Mouse (Mus musculus): ENCODE measurements at regions not wholly inside any gene's neighbourhood (a gene's known extent, or its start where the extent isn't known, plus 50 kb on each side); places are given as distances from the start of the nearest gene placed in this dataset.

- Histone ChIP-seq H3K9ac (replicated peaks) (no peak overlapping the region), H3K4me3 (replicated peaks) (no peak overlapping the region), H3K36me3 (no peaks in the 10 kb centered on the region), H3K9me3 (no peaks in the 10 kb centered on the region), H3K4me2 (no peak overlapping the region), H3K4me1 (replicated peaks) (0 out of 2 replicates have a peak, but pooled peaks cover 3% of the 10 kb centered on the region), H3K27ac (no peak overlapping the region), H3K27me3 (no peaks in the 10 kb centered on the region)
- ATAC-seq (ENCODE audit: insufficient number of reproducible peaks, insufficient read depth, low FRiP score, low TSS enrichment, low read depth): no peak
- 74% methylated on average over 3 of the region's 3 CpGs for WGBS
These were observed 91.5 kb upstream of the N6amt1 start for GRCm38 (mm10) chr16:87262497-87262896.

DNA sequence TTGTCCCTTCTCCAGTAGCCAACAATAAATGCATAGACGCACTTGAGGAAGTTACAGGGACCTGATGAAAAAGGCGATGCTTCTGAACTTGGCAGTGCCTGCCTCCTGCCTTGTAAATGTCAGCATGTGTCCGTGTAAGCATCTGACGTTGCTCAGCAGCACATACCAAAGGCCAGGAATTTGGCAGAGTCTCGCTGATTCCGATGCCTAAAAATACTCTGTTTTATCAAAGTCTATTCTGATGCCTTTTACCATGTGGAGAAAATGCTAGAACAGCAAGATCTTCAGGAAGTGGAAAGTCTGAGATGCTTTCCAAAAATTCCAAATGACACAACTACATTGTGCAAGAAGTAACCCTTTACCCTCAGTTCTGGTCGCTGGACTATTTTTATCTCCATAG lies 92.5 kb upstream of the N6amt1 start:
- no peak overlapping the region for H3K4me3 ChIP-seq (replicated peaks)
- no peak overlapping the region for H3K4me2 ChIP-seq
- no peaks in the 10 kb centered on the region for H3K9me3 ChIP-seq
- 0 out of 2 replicates have a peak, but pooled peaks cover 3% of the 10 kb centered on the region for H3K4me1 ChIP-seq (replicated peaks)
- no peak overlapping the region for H3K9ac ChIP-seq (replicated peaks)
- no peaks in the 10 kb centered on the region for H3K27me3 ChIP-seq
- no peaks in the 10 kb centered on the region for H3K36me3 ChIP-seq
- no peak for ATAC-seq (ENCODE audit: insufficient number of reproducible peaks, insufficient read depth, low FRiP score, low TSS enrichment, low read depth)
- no peak overlapping the region for H3K27ac ChIP-seq
- 58% methylated on average over 7 of the region's 7 CpGs for WGBS

DNA sequence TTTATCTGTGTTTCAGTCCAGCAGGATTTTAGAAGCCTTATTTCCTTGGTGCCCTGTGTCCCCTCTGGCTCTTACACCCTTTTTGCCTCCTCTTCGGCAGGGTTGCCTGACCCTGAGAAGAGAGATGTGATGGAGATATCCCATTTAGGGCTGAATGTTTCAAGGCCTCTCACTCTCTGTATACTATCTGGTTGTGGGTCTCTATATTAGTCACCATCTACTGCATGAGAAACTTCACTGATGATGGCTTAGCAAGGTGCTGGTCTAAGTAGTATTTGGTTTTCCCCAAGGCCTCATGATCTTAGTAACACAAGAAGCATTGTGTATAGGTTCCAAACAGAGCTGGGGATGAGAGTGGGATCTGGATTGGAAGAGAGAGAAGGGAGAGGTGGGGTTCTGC lies 99.2 kb upstream of the N6amt1 start:
- Histone ChIP-seq H3K27ac (no peak overlapping the region), H3K4me3 (replicated peaks) (no peak overlapping the region), H3K4me2 (no peak overlapping the region), H3K9ac (replicated peaks) (no peak overlapping the region), H3K27me3 (no peaks in the 10 kb centered on the region), H3K4me1 (replicated peaks) (peaks cover 4% of the 10 kb centered on the region; the same call in 1 of the 2 replicates), H3K9me3 (no peaks in the 10 kb centered on the region), H3K36me3 (no peaks in the 10 kb centered on the region)
- 96% methylated on average over 1 of the region's 1 CpGs for whole genome bisulfite sequencing
- no peak for ATAC-seq (ENCODE audit: insufficient number of reproducible peaks, insufficient read depth, low FRiP score, low TSS enrichment, low read depth)

DNA sequence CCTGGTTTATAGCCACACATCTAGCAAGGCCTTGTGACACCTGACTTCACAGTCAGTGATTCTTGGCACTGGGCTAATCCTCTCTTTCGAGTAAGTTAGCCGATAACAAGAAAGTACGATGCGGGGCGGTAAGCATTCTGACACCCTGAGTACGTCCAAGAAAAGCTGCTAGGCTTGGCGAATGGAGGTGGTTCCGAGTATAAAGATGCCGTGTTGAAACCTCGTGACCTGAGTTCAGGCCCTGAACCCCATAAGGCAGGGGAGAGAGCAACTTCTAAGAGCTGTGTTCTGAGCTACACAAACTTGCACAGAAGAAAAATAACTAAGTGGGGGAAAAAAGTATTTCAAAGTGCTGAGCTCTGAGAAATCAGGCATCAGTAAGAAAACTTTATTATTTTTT lies 103.5 kb upstream of the N6amt1 start:
- no peak overlapping the region for H3K4me3 ChIP-seq (replicated peaks)
- WGBS: 81% methylated on average over 10 of the region's 10 CpGs
- H3K9me3 ChIP-seq: no peaks in the 10 kb centered on the region
- H3K27me3 ChIP-seq: no peaks in the 10 kb centered on the region
- H3K4me2 ChIP-seq: no peak overlapping the region
- peaks cover 17% of the 10 kb centered on the region for H3K4me1 ChIP-seq (replicated peaks)
- H3K27ac ChIP-seq: no peak overlapping the region
- no peaks in the 10 kb centered on the region for H3K36me3 ChIP-seq
- no peak overlapping the region for H3K9ac ChIP-seq (replicated peaks)
- no peak for ATAC-seq (ENCODE audit: insufficient number of reproducible peaks, insufficient read depth, low FRiP score, low TSS enrichment, low read depth)

DNA sequence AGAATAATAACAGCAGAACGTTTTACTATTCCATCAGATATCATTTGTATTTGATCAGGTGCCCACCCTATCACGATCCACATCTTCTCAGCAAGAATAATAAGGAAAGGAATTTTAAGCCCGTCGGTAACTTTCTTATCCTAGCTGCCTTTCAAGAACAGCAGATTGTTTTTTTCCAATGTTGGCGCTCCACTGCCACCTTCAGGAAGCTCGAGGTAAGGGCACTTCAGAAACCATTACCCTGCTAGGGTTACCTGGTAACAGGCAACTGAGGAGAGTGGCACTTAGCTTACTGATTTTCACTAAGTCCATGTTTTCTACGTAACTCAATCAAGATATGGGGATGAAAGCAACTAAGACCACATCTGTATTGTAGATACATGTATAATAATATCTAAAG lies 104.1 kb upstream of the N6amt1 start:
- Histone ChIP-seq H3K36me3 (no peaks in the 10 kb centered on the region), H3K27me3 (no peaks in the 10 kb centered on the region), H3K4me2 (no peak overlapping the region), H3K4me3 (replicated peaks) (no peak overlapping the region), H3K9ac (replicated peaks) (no peak overlapping the region), H3K4me1 (replicated peaks) (peaks cover 17% of the 10 kb centered on the region), H3K27ac (no peak overlapping the region), H3K9me3 (no peaks in the 10 kb centered on the region)
- WGBS: 36% methylated on average over 7 of the region's 7 CpGs
- ATAC-seq (ENCODE audit: insufficient number of reproducible peaks, insufficient read depth, low FRiP score, low TSS enrichment, low read depth): no peak

DNA sequence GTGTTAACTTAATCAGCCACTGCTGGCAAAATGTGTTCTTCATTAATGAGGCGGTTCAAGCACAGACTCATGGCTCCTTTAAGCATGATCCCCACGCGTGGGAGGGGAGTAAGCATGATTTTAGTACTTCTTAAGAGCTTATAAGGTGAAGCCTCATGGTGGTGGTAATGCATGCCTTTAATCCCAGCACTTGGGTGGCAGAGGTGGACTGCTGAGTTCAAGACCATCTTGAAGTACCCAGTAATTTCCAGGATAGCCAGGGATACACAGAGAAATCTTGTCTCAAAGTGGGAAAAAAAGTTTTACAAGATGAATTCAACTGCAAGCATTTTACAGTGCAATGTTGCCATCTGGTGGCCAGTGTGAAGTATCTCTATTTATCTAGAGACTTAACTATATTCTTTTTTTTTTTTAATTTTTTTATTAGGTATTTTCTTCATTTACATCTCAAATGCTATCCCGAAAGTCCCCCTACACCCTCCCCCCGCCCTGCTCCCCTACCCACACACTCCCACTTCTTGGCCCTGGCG lies 105.4 kb upstream of the N6amt1 start:
- H3K27ac ChIP-seq: no peak overlapping the region
- WGBS: 17% methylated on average over 6 of the region's 6 CpGs

DNA sequence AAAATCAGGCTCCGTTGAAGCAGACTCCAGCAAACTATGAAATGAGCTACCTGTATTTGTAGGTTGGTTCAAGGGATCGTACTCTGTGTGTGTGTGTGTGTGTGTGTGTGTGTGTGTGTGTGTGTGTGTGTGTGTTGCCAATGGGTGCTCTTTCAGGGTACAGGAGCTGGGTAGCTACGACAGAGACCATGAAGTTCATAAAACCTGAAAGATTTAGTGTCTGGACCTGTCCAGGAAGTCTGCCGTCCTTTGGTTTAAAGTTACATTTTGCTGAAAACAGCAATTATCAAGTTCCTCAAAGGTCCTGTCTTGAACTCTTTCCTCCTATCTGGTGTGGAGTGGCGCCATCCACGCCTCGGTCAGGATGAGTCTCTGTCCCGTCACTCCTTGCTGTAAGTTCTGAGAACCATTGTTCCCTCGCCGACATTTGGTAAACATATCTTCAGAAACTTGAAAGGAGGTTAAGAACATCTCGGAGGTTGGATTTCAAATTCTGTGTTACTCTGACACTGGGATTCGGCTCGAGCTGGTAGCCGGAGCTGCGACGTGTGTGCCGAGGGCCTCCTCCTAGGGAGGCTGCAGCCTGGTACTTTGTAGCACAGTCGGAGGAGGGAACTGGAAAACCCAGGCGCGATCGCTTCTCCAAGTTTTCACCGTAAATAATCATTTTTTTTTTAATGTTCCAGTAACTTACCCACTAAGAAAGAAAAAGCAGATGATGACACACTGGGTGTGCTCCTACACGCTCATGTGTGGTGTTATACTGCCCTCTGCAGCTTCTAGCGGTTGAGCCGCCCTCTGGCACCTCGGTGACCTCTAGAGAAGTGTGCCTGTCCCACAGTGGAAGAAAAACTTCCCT lies 107.8 kb upstream of the N6amt1 start:
- Histone ChIP-seq H3K4me1 (replicated peaks) (peaks cover 20% of the 10 kb centered on the region), H3K27ac (peak overlapping the region; percentile 62), H3K4me2 (peak overlapping the region; percentile 39), H3K27me3 (no peaks in the 10 kb centered on the region), H3K9me3 (no peaks in the 10 kb centered on the region), H3K36me3 (no peaks in the 10 kb centered on the region), H3K9ac (replicated peaks) (no peak overlapping the region), H3K4me3 (replicated peaks) (0 out of 2 replicates have a peak overlapping the region, but pooled peaks have one; percentile 3)
- ATAC-seq (ENCODE audit: insufficient number of reproducible peaks, insufficient read depth, low FRiP score, low TSS enrichment, low read depth): peak; percentile 60; the same call in 1 of the 2 replicates
- 42% methylated on average over 26 of the region's 26 CpGs for WGBS

More for the DNA sequence above, 105.4 kb upstream of the N6amt1 start:
- no peak for ATAC-seq (ENCODE audit: insufficient number of reproducible peaks, insufficient read depth, low FRiP score, low TSS enrichment, low read depth)
- no peaks in the 10 kb centered on the region for H3K36me3 ChIP-seq
- H3K4me2 ChIP-seq: no peak overlapping the region
- peaks cover 17% of the 10 kb centered on the region for H3K4me1 ChIP-seq (replicated peaks)
- no peaks in the 10 kb centered on the region for H3K9me3 ChIP-seq
- H3K4me3 ChIP-seq (replicated peaks): no peak overlapping the region
- no peaks in the 10 kb centered on the region for H3K27me3 ChIP-seq
- H3K9ac ChIP-seq (replicated peaks): no peak overlapping the region

DNA sequence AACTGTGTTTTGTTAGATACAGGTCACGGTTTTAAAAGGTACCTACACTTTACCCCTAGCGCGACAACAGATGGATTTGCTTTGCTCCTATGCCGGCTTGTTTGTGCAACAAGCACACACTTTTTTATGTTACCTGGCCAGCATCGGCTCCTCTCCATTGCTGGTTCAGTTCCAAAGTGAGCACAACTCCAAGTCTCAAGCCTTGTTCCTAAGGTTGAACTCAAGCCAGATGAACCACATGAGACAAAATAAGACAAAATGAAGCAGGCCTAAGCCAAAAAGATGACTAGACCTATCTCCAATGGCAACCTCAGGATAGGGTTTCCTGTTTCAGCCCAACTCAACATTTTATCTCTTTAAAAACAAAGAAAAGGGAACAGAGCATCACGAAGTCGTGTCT lies 108.5 kb upstream of the N6amt1 start:
- no peaks in the 10 kb centered on the region for H3K36me3 ChIP-seq
- H3K4me3 ChIP-seq (replicated peaks): no peak overlapping the region
- 88% methylated on average over 7 of the region's 7 CpGs for WGBS
- H3K27ac ChIP-seq: no peak overlapping the region
- no peak overlapping the region for H3K4me2 ChIP-seq
- H3K27me3 ChIP-seq: no peaks in the 10 kb centered on the region
- ATAC-seq (ENCODE audit: insufficient number of reproducible peaks, insufficient read depth, low FRiP score, low TSS enrichment, low read depth): no peak
- H3K9ac ChIP-seq (replicated peaks): no peak overlapping the region
- H3K9me3 ChIP-seq: no peaks in the 10 kb centered on the region
- peaks cover 16% of the 10 kb centered on the region for H3K4me1 ChIP-seq (replicated peaks)

- ATAC-seq (ENCODE audit: insufficient number of reproducible peaks, insufficient read depth, low FRiP score, low TSS enrichment, low read depth): no peak
- Histone ChIP-seq H3K4me3 (replicated peaks) (no peak overlapping the region), H3K4me2 (no peak overlapping the region), H3K4me1 (replicated peaks) (peaks cover 10% of the 10 kb centered on the region), H3K27ac (no peak overlapping the region), H3K9me3 (no peaks in the 10 kb centered on the region), H3K27me3 (no peaks in the 10 kb centered on the region), H3K36me3 (no peaks in the 10 kb centered on the region), H3K9ac (replicated peaks) (no peak overlapping the region)
- WGBS: 60% methylated on average over 7 of the region's 7 CpGs
These were observed 112.0 kb upstream of the N6amt1 start for GRCm38 (mm10) chr16:87242027-87242426.

- ATAC-seq (ENCODE audit: insufficient number of reproducible peaks, insufficient read depth, low FRiP score, low TSS enrichment, low read depth): no peak
- H3K4me2 ChIP-seq: no peak overlapping the region
- no peaks in the 10 kb centered on the region for H3K36me3 ChIP-seq
- no peaks in the 10 kb centered on the region for H3K9me3 ChIP-seq
- H3K4me3 ChIP-seq (replicated peaks): no peak overlapping the region
- 0 out of 2 replicates have a peak, but pooled peaks cover 3% of the 10 kb centered on the region for H3K4me1 ChIP-seq (replicated peaks)
- no peak overlapping the region for H3K9ac ChIP-seq (replicated peaks)
- 80% methylated on average over 7 of the region's 7 CpGs for WGBS
- no peaks in the 10 kb centered on the region for H3K27me3 ChIP-seq
- H3K27ac ChIP-seq: no peak overlapping the region
These were observed 114.9 kb upstream of the N6amt1 start for GRCm38 (mm10) chr16:87239105-87239504.

DNA sequence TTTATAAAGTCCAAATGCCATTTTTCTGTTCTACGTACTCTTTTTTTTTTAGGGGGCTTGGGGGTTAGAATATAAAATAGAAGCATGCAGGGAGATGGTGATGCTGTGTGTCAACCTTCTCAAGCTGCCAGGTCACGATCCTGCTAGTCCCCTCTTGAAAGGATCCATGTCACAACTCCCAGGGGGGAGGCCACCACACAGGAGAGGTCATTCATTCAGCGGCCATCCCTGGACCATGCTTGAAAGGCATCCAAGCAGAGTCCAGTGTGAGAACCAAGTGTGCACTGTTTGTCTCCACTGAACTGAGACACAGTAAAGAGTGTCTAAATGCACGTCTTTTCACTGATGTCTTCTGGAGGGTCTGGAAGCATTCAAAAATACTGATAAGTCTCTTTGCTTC lies 119.8 kb upstream of the N6amt1 start:
- H3K27ac ChIP-seq: no peak overlapping the region
- H3K4me3 ChIP-seq (replicated peaks): no peak overlapping the region
- H3K9ac ChIP-seq (replicated peaks): no peak overlapping the region
- H3K9me3 ChIP-seq: peaks cover 5% of the 10 kb centered on the region
- no peaks in the 10 kb centered on the region for H3K4me1 ChIP-seq (replicated peaks)
- no peak for ATAC-seq (ENCODE audit: insufficient number of reproducible peaks, insufficient read depth, low FRiP score, low TSS enrichment, low read depth)
- WGBS: 91% methylated on average over 4 of the region's 4 CpGs
- H3K36me3 ChIP-seq: no peaks in the 10 kb centered on the region
- H3K27me3 ChIP-seq: no peaks in the 10 kb centered on the region
- H3K4me2 ChIP-seq: no peak overlapping the region
